In the genomic region with DNA sequence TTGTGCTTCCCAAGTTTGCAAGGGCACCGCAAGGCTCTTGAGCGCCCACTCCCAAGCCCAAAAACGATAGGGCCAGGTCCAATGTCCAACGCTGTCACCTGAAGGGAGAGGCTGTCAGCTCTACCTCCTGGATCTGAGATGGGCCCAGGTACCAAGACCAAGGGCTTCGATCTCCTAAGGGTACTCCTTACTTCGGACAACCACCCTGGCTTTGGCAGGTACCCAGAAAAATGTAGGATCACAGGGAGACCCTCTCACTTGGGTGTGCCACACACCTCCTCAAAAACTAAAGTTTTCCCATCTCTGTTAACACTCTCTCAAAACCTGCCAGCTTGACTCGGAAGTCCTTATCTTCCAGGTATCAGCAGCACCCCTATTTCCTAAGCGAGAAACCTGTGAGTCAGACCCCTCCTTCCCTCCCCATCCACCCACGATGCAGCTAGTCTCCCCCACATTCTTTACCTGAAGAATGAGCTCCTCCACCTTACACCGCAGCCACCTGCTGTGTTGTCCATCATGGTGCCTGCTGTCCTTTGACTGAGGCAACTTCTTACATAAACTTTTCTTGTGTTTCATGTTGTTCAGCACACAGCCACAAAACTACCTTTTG, we compare ENCODE assay signal across 8 mouse cellular contexts. TPM values are rescaled to one million over a fixed set of nuclear protein-coding genes. Genes with fewer than 3 reads are reported as not detected.
DNase-seq lines count a peak whose midpoint lies in the region; ATAC-seq and TF ChIP-seq lines count a peak whose summit lies in the region.

No protein-coding gene starts in this region.

- H3K9me3 ChIP-seq in heart, embryonic 12.5 days (replicated peaks): no peaks in the 10 kb centered on the region
- H3K9me3 ChIP-seq in ES-E14 (ENCODE audit: control insufficient read depth, insufficient read depth, low read depth, low read length): no peaks in the 10 kb centered on the region
- no peaks in the 10 kb centered on the region for H3K9me3 ChIP-seq in forebrain, embryonic 12.5 days
- H3K9me3 ChIP-seq in liver, embryonic 12.5 days (replicated peaks): no peaks in the 10 kb centered on the region

- no peak for TF ChIP-seq POLR2A in testis, adult 2 months (IDR thresholded peaks at IDR 0.05; ENCODE audit: control insufficient read depth, low read depth, low read length)

- no peak overlapping the region for H3K27ac ChIP-seq in heart, embryonic 12.5 days (ENCODE audit: poor library complexity, severe bottlenecking)
- H3K27ac ChIP-seq in ES-E14 (ENCODE audit: insufficient read depth, low read depth, low read length, poor library complexity, severe bottlenecking): no peak overlapping the region
- H3K27ac ChIP-seq in forebrain, embryonic 12.5 days: no peak overlapping the region
- no peak overlapping the region for H3K27ac ChIP-seq in liver, embryonic 12.5 days
- H3K27ac ChIP-seq in testis, adult 2 months (ENCODE audit: control insufficient read depth, insufficient read depth, low read depth, low read length): no peak overlapping the region

- H3K4me2 ChIP-seq in heart, embryonic 12.5 days: peak overlapping the region; percentile 91
- peak overlapping the region; percentile 81 for H3K4me2 ChIP-seq in forebrain, embryonic 12.5 days
- H3K4me2 ChIP-seq in liver, embryonic 12.5 days: peak overlapping the region; percentile 94

- intact Hi-C loops in heart, postnatal 25 days (cut with DNase I): loop anchor here (5.0 kb wide), 3 partner anchors 52 to 73 kb away; no protein-coding TSS in a partner anchor

- H3K27me3 ChIP-seq in heart, embryonic 12.5 days (replicated peaks): peaks cover 12% of the 10 kb centered on the region; the same call in 1 of the 2 replicates
- H3K27me3 ChIP-seq in forebrain, embryonic 12.5 days: peaks cover 14% of the 10 kb centered on the region
- peaks cover 30% of the 10 kb centered on the region for H3K27me3 ChIP-seq in liver, embryonic 12.5 days (replicated peaks)
- no peaks in the 10 kb centered on the region for H3K27me3 ChIP-seq in testis, adult 2 months (ENCODE audit: control insufficient read depth, insufficient read depth, low read length)

- in situ Hi-C loops in ES-E14 (cut with MboI; ENCODE audit: low sequenced_read_pairs in 2 of 2, unreplicated experiment in 2 of 2): no loop called here

- 33% methylated on average over 10 of the region's 10 CpGs for WGBS in heart, embryonic 12.5 days
- WGBS in forebrain, embryonic 12.5 days: 38% methylated on average over 10 of the region's 10 CpGs
- 39% methylated on average over 10 of the region's 10 CpGs for WGBS in liver, embryonic 12.5 days (ENCODE audit: insufficient replicate concordance)

- ATAC-seq in heart, embryonic 12.5 days (ENCODE audit: insufficient number of reproducible peaks, low FRiP score): no peak
- peak; percentile 44; the same call in 1 of the 2 replicates for ATAC-seq in forebrain, embryonic 12.5 days (ENCODE audit: low FRiP score)
- peak; percentile 1; the same call in 1 of the 2 replicates for ATAC-seq in liver, embryonic 12.5 days

- no peak for DNase-seq in heart, postnatal 25 days (ENCODE audit: low spot score)
- no peak for DNase-seq in ES-E14 (ENCODE audit: low read depth, low spot score)
- DNase-seq in layer of hippocampus, adult 9-10 months (ENCODE audit: low spot score): no peak
- no peak for DNase-seq in thymus, adult 18-20 months

- H3K4me3 ChIP-seq in heart, embryonic 12.5 days: peak overlapping the region; percentile 94
- peak overlapping the region; percentile 95 to 98 for H3K4me3 ChIP-seq in ES-E14 (ENCODE audit: insufficient read depth in 1 of 2, low read depth in 1 of 2, low read length in 2 of 2, poor library complexity in 1 of 2, severe bottlenecking in 1 of 2)
- H3K4me3 ChIP-seq in forebrain, embryonic 12.5 days (replicated peaks): peak overlapping the region; percentile 96
- peak overlapping the region; percentile 95 for H3K4me3 ChIP-seq in liver, embryonic 12.5 days
- H3K4me3 ChIP-seq in testis, adult 2 months (ENCODE audit: control insufficient read depth, low read depth, low read length): peak overlapping the region; percentile 84

- H3K36me3 ChIP-seq in heart, embryonic 12.5 days: no peaks in the 10 kb centered on the region
- no peaks in the 10 kb centered on the region for H3K36me3 ChIP-seq in ES-E14 (ENCODE audit: control insufficient read depth, insufficient read depth, low read length, poor library complexity, severe bottlenecking)
- H3K36me3 ChIP-seq in forebrain, embryonic 12.5 days (replicated peaks): no peaks in the 10 kb centered on the region
- H3K36me3 ChIP-seq in liver, embryonic 12.5 days: no peaks in the 10 kb centered on the region
- no peaks in the 10 kb centered on the region for H3K36me3 ChIP-seq in testis, adult 2 months (ENCODE audit: control insufficient read depth, insufficient read depth, low read length)

- no peak for TF ChIP-seq CTCF in testis, adult 2 months (IDR thresholded peaks at IDR 0.05; ENCODE audit: control insufficient read depth, insufficient read depth, insufficient replicate concordance, low read depth, low read length)

- H3K4me1 ChIP-seq in heart, embryonic 12.5 days (replicated peaks): peaks cover 15% of the 10 kb centered on the region
- peaks cover 3 to 7% of the 10 kb centered on the region in 2 experiments; a peak in 2 of 4 replicates for H3K4me1 ChIP-seq in ES-E14 (ENCODE audit: control insufficient read depth in 2 of 2, insufficient read depth in 2 of 2, low read length in 2 of 2, poor library complexity in 1 of 2)
- peaks cover 25% of the 10 kb centered on the region for H3K4me1 ChIP-seq in forebrain, embryonic 12.5 days
- H3K4me1 ChIP-seq in liver, embryonic 12.5 days: peaks cover 29% of the 10 kb centered on the region
- peaks cover 9% of the 10 kb centered on the region for H3K4me1 ChIP-seq in testis, adult 2 months (ENCODE audit: control insufficient read depth, insufficient read depth, low read length)

- peak overlapping the region; percentile 92 for H3K9ac ChIP-seq in heart, embryonic 12.5 days
- H3K9ac ChIP-seq in ES-E14 (ENCODE audit: insufficient read depth, low read depth, low read length, poor library complexity, severe bottlenecking): peak overlapping the region; percentile 88; the same call in 1 of the 2 replicates
- peak overlapping the region; percentile 92 for H3K9ac ChIP-seq in forebrain, embryonic 12.5 days
- peak overlapping the region; percentile 89 for H3K9ac ChIP-seq in liver, embryonic 12.5 days

TF ChIP-seq in ES-E14, 5 proteins besides CTCF, POLR2A, EP300 and RAD21:
- TF ChIP-seq CHD2 (IDR thresholded peaks at IDR 0.05; ENCODE audit: low read depth, low read length) (no peak), HCFC1 (IDR thresholded peaks at IDR 0.05; ENCODE audit: borderline replicate concordance, insufficient read depth, low read length) (no peak), ZNF384 (IDR thresholded peaks at IDR 0.05; ENCODE audit: low read depth, low read length) (no peak), ZC3H11A (IDR thresholded peaks at IDR 0.05; ENCODE audit: borderline replicate concordance, low read depth, low read length) (no peak)

RNA-seq across cellular contexts. Expression of gene Crebbp, which starts 0.9 kb away (rescaled TPM):
- 23.2 and 30.1 TPM in 2 replicates for polyA plus RNA-seq in heart, embryonic 12.5 days (2016; fragmentation: Nextera tagmentation; extraction: Ambion mirVana)
- 10 to 100 TPM; 34.5 to 43.4 TPM for total RNA-seq in heart, postnatal 25 days (2021)
- total RNA-seq in ES-E14 (2012; rRNA removed): 25.3 and 26.8 TPM in 2 replicates
- polyA plus RNA-seq in forebrain, embryonic 12.5 days (2016; fragmentation: Nextera tagmentation; extraction: Ambion mirVana): 44.7 and 50.1 TPM in 2 replicates
- 11.6 and 12.1 TPM in 2 replicates for polyA plus RNA-seq in liver, embryonic 12.5 days (2016; fragmentation: Nextera tagmentation; extraction: Ambion mirVana)
- 14.0 and 15.0 TPM in 2 replicates for polyA plus RNA-seq in testis, adult 2 months (2012; rRNA removed)
